Mouse (Mus musculus) ovary, adult 10 weeks (tissue): ENCODE measurements around the gene Znhit1. TPM values are rescaled to one million over a fixed set of nuclear protein-coding genes. Genes with fewer than 3 reads are reported as not detected.

Source experiments
- polyA plus RNA-seq: library from polyadenylated mRNA; stranded (reverse); fragments of 350-450 nt; fragmentation: Illumina TruSeq; extraction: RNeasy Lipid Tissue Mini Kit (QIAGEN cat#74804); gene quantifications from one replicate; pipeline ENCODE4 v1.2.3, GENCODE M21; 2014

Gene Znhit1
- 0.80 TPM for polyA plus RNA-seq

DNA sequence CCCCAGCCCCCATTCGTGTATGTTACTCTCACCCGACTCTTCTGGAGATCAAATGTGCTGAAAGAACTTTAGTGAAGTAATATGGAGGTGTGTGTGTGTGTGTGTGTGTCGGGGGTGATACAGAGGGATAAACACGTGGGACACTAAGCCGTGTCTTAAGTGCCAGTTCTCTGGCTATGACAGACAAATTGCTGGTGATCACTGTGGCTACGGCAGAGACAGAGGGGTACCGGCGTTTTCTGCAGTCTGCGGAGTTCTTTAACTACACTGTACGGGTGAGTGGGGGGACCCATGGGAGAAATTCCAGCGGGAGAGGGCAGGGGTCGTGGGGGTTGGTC, at the start of gene Znhit1:
Znhit1 (minus strand) TSS at position 88 of the 338 bp plus-strand sequence.

DNA sequence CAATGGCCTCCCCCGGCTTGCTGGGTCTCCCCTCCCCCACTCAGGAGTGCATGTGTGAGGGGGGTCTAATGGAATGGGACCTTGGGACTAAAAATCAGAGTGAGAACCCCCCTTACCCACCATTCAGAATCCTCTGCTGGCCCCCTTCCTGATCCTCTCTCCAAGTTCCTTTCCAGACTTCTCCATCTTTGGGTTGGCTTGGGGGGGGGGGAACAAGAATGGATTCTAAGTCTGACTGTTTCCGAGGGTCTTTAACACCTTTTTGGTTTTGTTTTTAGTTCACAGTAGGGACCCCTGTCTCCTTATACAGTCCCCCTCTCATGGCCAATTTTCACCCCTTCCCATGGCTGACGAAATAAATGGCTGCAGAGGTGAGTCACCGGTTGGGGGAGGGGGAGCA, 38.3 kb upstream of the Znhit1 start, which contains the start of gene Vgf:
Vgf (plus strand) TSS at position 301 of the 400 bp plus-strand sequence.

DNA sequence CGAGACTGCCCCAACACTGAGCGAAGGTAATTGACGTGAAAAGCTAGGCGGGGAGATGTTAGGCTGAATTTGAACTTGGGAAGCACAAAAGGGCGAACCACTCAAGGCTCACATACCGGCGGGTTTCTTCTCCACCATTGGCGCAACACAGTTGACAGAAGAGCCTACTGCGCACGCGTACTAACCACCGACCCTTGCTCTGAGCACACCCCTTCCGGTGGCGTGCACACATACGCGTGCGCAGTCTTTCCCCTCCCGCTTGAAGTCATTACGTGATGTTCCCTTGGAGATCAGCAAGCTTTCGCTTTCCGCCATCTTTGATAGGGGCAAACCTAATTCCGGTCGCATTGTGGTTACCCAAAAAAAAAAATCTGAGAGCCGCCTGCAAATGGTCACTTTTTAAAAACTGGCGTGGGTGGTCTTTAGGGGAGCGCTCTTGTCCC, 1.1 kb downstream of the Znhit1 start, which contains the start of gene Plod3:
Plod3 (plus strand) TSS at position 325 of the 443 bp plus-strand sequence.

DNA sequence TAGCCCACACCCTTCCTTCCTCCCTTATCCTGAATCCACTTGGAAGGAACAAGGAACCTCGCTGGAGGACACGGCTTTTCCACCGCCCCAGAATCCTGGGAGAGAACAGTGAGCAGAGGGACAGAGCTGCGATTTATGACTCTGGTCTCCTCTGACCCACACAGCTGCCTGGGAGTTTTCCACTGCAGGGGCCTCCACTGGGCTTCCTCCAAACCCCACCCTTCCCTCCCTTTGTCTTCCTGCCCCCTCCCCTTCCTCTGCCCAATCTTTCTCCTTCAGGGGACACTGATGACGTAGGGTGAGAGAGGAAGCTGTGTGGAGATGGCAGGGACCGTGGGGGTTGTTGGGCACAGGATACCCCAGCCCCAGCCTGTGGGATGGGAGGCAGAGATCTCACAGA, 21.5 kb downstream of the Znhit1 start, which contains the start of gene Cldn15:
Cldn15 (plus strand) TSS at position 286 of the 400 bp plus-strand sequence.

DNA sequence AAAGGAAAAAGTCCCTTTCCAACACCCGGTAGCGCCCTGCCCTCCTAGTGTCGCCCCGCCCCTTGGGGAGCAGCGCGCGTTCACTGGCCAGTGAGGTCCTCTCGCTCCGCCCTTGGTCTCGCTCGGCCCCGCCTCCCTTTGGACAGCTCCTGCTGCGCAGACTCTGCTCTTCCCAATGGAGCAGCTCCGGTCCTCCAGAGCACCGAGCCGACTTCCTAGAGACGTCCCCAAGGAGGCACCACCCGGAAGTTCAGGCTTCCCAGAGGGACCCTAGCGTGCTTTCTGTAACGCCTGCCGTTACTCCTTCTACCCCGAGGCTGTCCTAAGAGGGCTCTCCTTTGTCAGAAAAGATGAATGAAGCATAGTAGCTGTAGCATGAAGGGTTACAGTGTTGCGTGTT, 34.8 kb downstream of the Znhit1 start, which contains the start of gene Fis1:
Fis1 (plus strand) TSS at position 261 of the 400 bp plus-strand sequence.

Other genes starting within 250 kb of the Znhit1 start
- gene Col26a1, start 104.8 kb downstream of the Znhit1 start, polyA plus RNA-seq: 1.1 TPM
- 3.8 TPM for gene Ift22, start 79.9 kb downstream of the Znhit1 start, polyA plus RNA-seq
- 6.2 TPM for gene Fis1, start 34.7 kb downstream of the Znhit1 start, polyA plus RNA-seq
- gene Cldn15, start 21.4 kb downstream of the Znhit1 start, polyA plus RNA-seq: 2.9 TPM
- 2.3 TPM for gene Plod3, start 1.0 kb downstream of the Znhit1 start, polyA plus RNA-seq
- not detected for gene Vgf, start 38.4 kb upstream of the Znhit1 start, polyA plus RNA-seq
- 10.1 TPM for gene Ap1s1, start 58.1 kb upstream of the Znhit1 start, polyA plus RNA-seq
- gene Serpine1, start 84.2 kb upstream of the Znhit1 start, polyA plus RNA-seq: 1.1 TPM
- 33.9 TPM for gene Trim56, start 128.2 kb upstream of the Znhit1 start, polyA plus RNA-seq
- 0.34 TPM for gene Muc3, start 161.3 kb upstream of the Znhit1 start, polyA plus RNA-seq
- not detected for gene Muc3a, start 224.4 kb upstream of the Znhit1 start, polyA plus RNA-seq